Mouse (Mus musculus) frontal cortex, postnatal 10 days (tissue): ENCODE measurements around the gene Mtrf1.
"Not testable (repeated sequence)": the region's sequence is repeated elsewhere in the genome, so short reads cannot be mapped to it uniquely, and the experiment has no call there.

ENCODE experiments used
- DNase-seq, 2 experiments: peaks; one replicate each; pipeline ENCODE4 v3.0.0; 2022; ENCODE audit warnings: low spot score in 2 of 2, mixed read lengths in 1 of 2

Mtrf1 gene

GRCm38 (mm10) chr14:79445055-79445620, 47.6 kb downstream of the Mtrf1 start:
- peak in 1 of 2 experiments; percentile 21 for DNase-seq

DNA sequence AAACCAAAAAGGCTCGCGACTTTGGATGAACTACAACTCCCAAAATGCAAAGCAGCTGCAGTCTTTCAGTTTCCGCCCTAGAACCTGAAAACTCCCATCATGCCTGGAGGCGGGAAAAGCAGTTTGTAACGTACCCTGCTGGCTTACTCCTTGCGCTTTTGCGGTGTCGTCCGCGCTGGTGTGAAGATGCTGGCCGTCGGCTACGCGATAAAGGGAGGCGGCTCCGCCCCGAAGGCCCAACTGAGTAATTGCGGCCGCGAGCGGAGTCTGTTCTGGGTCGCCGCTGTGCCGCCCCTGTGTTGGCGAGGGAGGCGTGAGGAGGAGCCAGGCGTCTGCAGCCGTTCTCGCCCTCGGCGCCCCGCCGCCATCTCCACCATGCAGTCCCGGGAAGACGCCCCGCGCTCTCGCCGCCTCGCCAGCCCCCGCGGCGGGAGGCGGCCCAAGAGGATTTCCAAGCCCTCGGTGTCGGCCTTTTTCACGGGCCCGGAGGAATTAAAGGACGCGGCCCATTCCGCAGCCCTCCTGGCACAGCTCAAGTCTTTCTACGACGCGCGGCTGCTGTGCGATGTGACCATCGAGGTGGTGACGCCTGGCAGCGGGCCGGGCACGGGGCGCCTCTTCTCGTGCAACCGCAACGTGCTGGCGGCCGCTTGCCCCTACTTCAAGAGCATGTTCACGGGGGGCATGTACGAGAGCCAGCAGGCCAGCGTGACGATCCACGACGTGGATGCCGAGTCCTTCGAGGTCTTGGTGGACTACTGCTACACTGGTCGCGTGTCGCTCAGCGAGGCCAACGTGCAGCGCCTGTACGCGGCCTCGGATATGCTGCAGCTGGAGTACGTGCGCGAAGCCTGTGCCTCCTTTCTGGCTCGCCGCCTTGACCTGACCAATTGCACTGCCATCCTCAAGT, 54.4 kb downstream of the Mtrf1 start, which contains the start of gene Kbtbd6:
TSS of gene Kbtbd6 (plus strand) at position 155 of the 910 bp plus-strand sequence.
- DNase-seq, result peak; percentile 52 to 70

GRCm38 (mm10) chr14:79452591-79452934, 55.0 kb downstream of the Mtrf1 start:
- DNase-seq, result not testable (repeated sequence)

DNA sequence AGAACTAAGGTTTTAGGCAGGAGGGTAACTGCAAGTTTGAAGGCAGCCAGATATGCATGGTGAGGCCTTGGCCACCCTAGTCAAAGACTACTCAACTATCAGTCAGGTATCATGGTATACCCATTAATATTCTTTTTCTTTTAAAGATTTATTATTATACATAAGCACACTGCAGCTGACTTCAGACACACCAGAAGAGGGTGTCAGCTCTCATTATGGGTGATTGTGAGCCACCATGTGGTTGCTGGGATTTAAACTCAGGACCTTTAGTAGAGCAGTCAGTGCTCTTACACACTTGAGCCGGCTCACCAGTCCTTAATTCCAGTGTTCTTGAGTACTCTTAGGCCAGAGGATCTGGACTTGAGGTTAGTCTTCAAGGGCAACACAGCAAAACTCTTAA, 62.8 kb downstream of the Mtrf1 start:
- no peak for DNase-seq

- no peak for DNase-seq
These were observed 63.4 kb downstream of the Mtrf1 start for GRCm38 (mm10) chr14:79460988-79461387.

GRCm38 (mm10) chr14:79465623-79466022, 68.1 kb downstream of the Mtrf1 start:
- no peak for DNase-seq

DNA sequence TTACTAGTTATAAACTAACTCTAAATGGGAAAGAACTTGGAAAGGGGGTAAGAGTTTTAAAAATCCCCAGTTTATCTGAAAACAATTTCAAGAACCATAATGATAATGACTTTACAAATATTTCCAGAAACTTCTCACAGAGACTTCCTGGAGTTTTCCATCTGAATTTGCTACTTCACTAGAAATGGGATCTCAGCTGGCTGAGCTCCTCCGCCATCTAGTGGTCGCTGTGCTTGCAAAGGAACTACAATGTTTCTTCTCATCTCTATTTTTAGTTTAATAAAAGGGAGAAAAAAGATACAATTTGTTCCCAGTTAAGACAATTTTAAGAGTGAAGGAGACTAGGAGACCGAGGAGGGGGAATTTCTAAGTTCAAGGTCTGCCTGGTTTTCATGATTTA, 70.0 kb downstream of the Mtrf1 start:
- DNase-seq, result peak in 1 of 2 experiments; percentile 47
